Mouse (Mus musculus): ENCODE measurements around the gene Slc35f6. TPM values are rescaled to one million over a fixed set of nuclear protein-coding genes. Genes with fewer than 3 reads are reported as not detected.

Gene Slc35f6
- polyA plus RNA-seq, 1 experiment from 2014 or later = 10.6 TPM

- DNase-seq = no peak
- Histone ChIP-seq H3K27ac (no peak overlapping the region), H3K9me3 (replicated peaks) (peaks cover 8% of the 10 kb centered on the region; the same call in 1 of the 2 replicates), H3K4me1 (replicated peaks) (peaks cover 3% of the 10 kb centered on the region; the same call in 1 of the 2 replicates), H3K4me2 (no peak overlapping the region), H3K4me3 (replicated peaks) (no peak overlapping the region), H3K27me3 (no peaks in the 10 kb centered on the region), H3K9ac (no peak overlapping the region), H3K36me3 (peaks cover 35% of the 10 kb centered on the region)
- 77% methylated on average over 1 of the region's 1 CpGs for WGBS (ENCODE audit: insufficient replicate concordance)
- ATAC-seq (ENCODE audit: low read depth) = no peak
Measured at GRCm38 (mm10) chr5:30660278-30660677, 12.5 kb downstream of the Slc35f6 start.

- H3K27me3 ChIP-seq = no peaks in the 10 kb centered on the region
- 89% methylated on average over 5 of the region's 5 CpGs for WGBS (ENCODE audit: insufficient replicate concordance)
Measured at GRCm38 (mm10) chr5:30660813-30661212, 13.1 kb downstream of the Slc35f6 start.

GRCm38 (mm10) chr5:30665360-30665759 lies 17.6 kb downstream of the Slc35f6 start:
- WGBS (ENCODE audit: insufficient replicate concordance) = 69% methylated on average over 9 of the region's 9 CpGs
- ATAC-seq (ENCODE audit: low read depth) = no peak

More at GRCm38 (mm10) chr5:30660813-30661212, 13.1 kb downstream of the Slc35f6 start:
- peaks cover 30% of the 10 kb centered on the region for H3K36me3 ChIP-seq
- no peak overlapping the region for H3K4me2 ChIP-seq
- ATAC-seq (ENCODE audit: low read depth) (no peak), DNase-seq (no peak)
- no peak overlapping the region for H3K4me3 ChIP-seq (replicated peaks)
- H3K9me3 ChIP-seq (replicated peaks) = peaks cover 8% of the 10 kb centered on the region; the same call in 1 of the 2 replicates
- H3K4me1 ChIP-seq (replicated peaks) = peaks cover 6% of the 10 kb centered on the region
- H3K27ac ChIP-seq = no peak overlapping the region
- no peak overlapping the region for H3K9ac ChIP-seq

GRCm38 (mm10) chr5:30665968-30666367 lies 18.2 kb downstream of the Slc35f6 start:
- H3K4me1 ChIP-seq (replicated peaks) = peaks cover 37% of the 10 kb centered on the region
- H3K27me3 ChIP-seq = no peaks in the 10 kb centered on the region
- H3K9me3 ChIP-seq (replicated peaks) = peaks cover 3% of the 10 kb centered on the region; the same call in 1 of the 2 replicates
- peak overlapping the region; percentile 87 for H3K27ac ChIP-seq
- peaks cover 28% of the 10 kb centered on the region for H3K36me3 ChIP-seq
- H3K4me2 ChIP-seq = peak overlapping the region; percentile 80
- peak overlapping the region; percentile 93 for H3K4me3 ChIP-seq (replicated peaks)
- ATAC-seq (ENCODE audit: low read depth) (no peak), DNase-seq (no peak)
- peak overlapping the region; percentile 98 for H3K9ac ChIP-seq
- whole genome bisulfite sequencing (ENCODE audit: insufficient replicate concordance) = 43% methylated on average over 6 of the region's 6 CpGs

More at GRCm38 (mm10) chr5:30665360-30665759, 17.6 kb downstream of the Slc35f6 start:
- no peak overlapping the region for H3K27ac ChIP-seq
- H3K27me3 ChIP-seq = no peaks in the 10 kb centered on the region
- H3K4me3 ChIP-seq (replicated peaks) = no peak overlapping the region
- H3K9me3 ChIP-seq (replicated peaks) = peaks cover 8% of the 10 kb centered on the region; the same call in 1 of the 2 replicates
- peaks cover 37% of the 10 kb centered on the region for H3K4me1 ChIP-seq (replicated peaks)
- H3K9ac ChIP-seq = no peak overlapping the region
- peaks cover 22% of the 10 kb centered on the region for H3K36me3 ChIP-seq
- no peak for DNase-seq
- no peak overlapping the region for H3K4me2 ChIP-seq

- H3K4me3 ChIP-seq (replicated peaks) = peak within 1 kb of the TSS; percentile 93
- 0 out of 2 replicates have a peak, but pooled peaks cover 2% of the 10 kb centered on the region for H3K9me3 ChIP-seq (replicated peaks)
- under 1% methylated on average over 40 of the region's 40 CpGs for WGBS (ENCODE audit: insufficient replicate concordance)
- no peaks in the 10 kb centered on the region for H3K27me3 ChIP-seq
- H3K36me3 ChIP-seq = peaks cover 34% of the 10 kb centered on the region
- H3K4me2 ChIP-seq = peak within 1 kb of the TSS; percentile 80
- H3K27ac ChIP-seq = peak within 1 kb of the TSS; percentile 87
- peaks cover 37% of the 10 kb centered on the region for H3K4me1 ChIP-seq (replicated peaks)
- ATAC-seq (ENCODE audit: low read depth) (peak; percentile 93), DNase-seq (peak; percentile 83)
- H3K9ac ChIP-seq = peak within 1 kb of the TSS; percentile 98
Measured at GRCm38 (mm10) chr5:30666391-30667195, 18.9 kb downstream of the Slc35f6 start, which contains the start of gene Cenpa. Cenpa (plus strand) TSS chr5:30666777.

GRCm38 (mm10) chr5:30667215-30667614 lies 19.5 kb downstream of the Slc35f6 start:
- Histone ChIP-seq H3K27ac (peak overlapping the region; percentile 87), H3K4me3 (replicated peaks) (peak overlapping the region; percentile 93), H3K36me3 (peaks cover 41% of the 10 kb centered on the region), H3K9ac (peak overlapping the region; percentile 98), H3K9me3 (replicated peaks) (no peaks in the 10 kb centered on the region), H3K4me1 (replicated peaks) (peaks cover 40% of the 10 kb centered on the region), H3K4me2 (peak overlapping the region; percentile 80), H3K27me3 (no peaks in the 10 kb centered on the region)
- under 1% methylated on average over 13 of the region's 13 CpGs for WGBS (ENCODE audit: insufficient replicate concordance)
- DNase-seq (no peak), ATAC-seq (ENCODE audit: low read depth) (no peak)

GRCm38 (mm10) chr5:30667686-30668085 lies 20.0 kb downstream of the Slc35f6 start:
- H3K27ac ChIP-seq = peak overlapping the region; percentile 87
- peak overlapping the region; percentile 80 for H3K4me2 ChIP-seq
- H3K27me3 ChIP-seq = no peaks in the 10 kb centered on the region
- peaks cover 45% of the 10 kb centered on the region for H3K36me3 ChIP-seq
- no peak for DNase-seq
- H3K4me3 ChIP-seq (replicated peaks) = peak overlapping the region; percentile 93
- H3K9ac ChIP-seq = peak overlapping the region; percentile 98
- 0% methylated on average over 3 of the region's 3 CpGs for WGBS (ENCODE audit: insufficient replicate concordance)
- ATAC-seq (ENCODE audit: low read depth) = no peak
- peaks cover 40% of the 10 kb centered on the region for H3K4me1 ChIP-seq (replicated peaks)
- no peaks in the 10 kb centered on the region for H3K9me3 ChIP-seq (replicated peaks)

GRCm38 (mm10) chr5:30668637-30669495 lies 21.1 kb downstream of the Slc35f6 start:
- ATAC-seq (ENCODE audit: low read depth) (no peak), DNase-seq (no peak)
- peak overlapping the region; percentile 80 for H3K4me2 ChIP-seq
- H3K27me3 ChIP-seq = no peaks in the 10 kb centered on the region
- H3K27ac ChIP-seq = 0 out of 2 replicates have a peak overlapping the region, but pooled peaks have one; percentile 87
- peaks cover 42% of the 10 kb centered on the region for H3K4me1 ChIP-seq (replicated peaks)
- H3K9me3 ChIP-seq (replicated peaks) = no peaks in the 10 kb centered on the region
- WGBS (ENCODE audit: insufficient replicate concordance) = 85% methylated on average over 9 of the region's 9 CpGs
- peaks cover 57% of the 10 kb centered on the region for H3K36me3 ChIP-seq
- H3K9ac ChIP-seq = peak overlapping the region; percentile 98
- H3K4me3 ChIP-seq (replicated peaks) = peak overlapping the region; percentile 93

- H3K4me2 ChIP-seq = peak overlapping the region; percentile 80
- H3K9me3 ChIP-seq (replicated peaks) = no peaks in the 10 kb centered on the region
- ATAC-seq (ENCODE audit: low read depth) = no peak
- peaks cover 63% of the 10 kb centered on the region for H3K36me3 ChIP-seq
- 48% methylated on average over 3 of the region's 3 CpGs for WGBS (ENCODE audit: insufficient replicate concordance)
- H3K27ac ChIP-seq = 0 out of 2 replicates have a peak overlapping the region, but pooled peaks have one; percentile 24
- H3K9ac ChIP-seq = peak overlapping the region; percentile 98
- DNase-seq = no peak
- H3K4me1 ChIP-seq (replicated peaks) = peaks cover 42% of the 10 kb centered on the region
- no peaks in the 10 kb centered on the region for H3K27me3 ChIP-seq
- H3K4me3 ChIP-seq (replicated peaks) = peak overlapping the region; percentile 93
Measured at GRCm38 (mm10) chr5:30669496-30669830, 21.7 kb downstream of the Slc35f6 start.

- H3K4me1 ChIP-seq (replicated peaks) = peaks cover 41% of the 10 kb centered on the region
- H3K9me3 ChIP-seq (replicated peaks) = no peaks in the 10 kb centered on the region
- WGBS (ENCODE audit: insufficient replicate concordance) = 75% methylated on average over 7 of the region's 7 CpGs
- no peak for DNase-seq
- no peak overlapping the region for H3K27ac ChIP-seq
- H3K4me3 ChIP-seq (replicated peaks) = no peak overlapping the region
- H3K27me3 ChIP-seq = no peaks in the 10 kb centered on the region
- H3K4me2 ChIP-seq = peak overlapping the region; percentile 80; the same call in 1 of the 2 replicates
- H3K36me3 ChIP-seq = peaks cover 68% of the 10 kb centered on the region
- ATAC-seq (ENCODE audit: low read depth) = no peak
- H3K9ac ChIP-seq = no peak overlapping the region
Measured at GRCm38 (mm10) chr5:30670091-30670490, 22.4 kb downstream of the Slc35f6 start.

GRCm38 (mm10) chr5:30674001-30674400 lies 26.3 kb downstream of the Slc35f6 start:
- DNase-seq (no peak), ATAC-seq (ENCODE audit: low read depth) (no peak)
- H3K9ac ChIP-seq = no peak overlapping the region
- peaks cover 17% of the 10 kb centered on the region for H3K4me1 ChIP-seq (replicated peaks)
- H3K9me3 ChIP-seq (replicated peaks) = no peaks in the 10 kb centered on the region
- peaks cover 86% of the 10 kb centered on the region for H3K36me3 ChIP-seq
- WGBS (ENCODE audit: insufficient replicate concordance) = 74% methylated on average over 7 of the region's 7 CpGs
- H3K4me3 ChIP-seq (replicated peaks) = no peak overlapping the region
- no peak overlapping the region for H3K4me2 ChIP-seq
- peak overlapping the region; percentile 50; the same call in 1 of the 2 replicates for H3K27ac ChIP-seq
- H3K27me3 ChIP-seq = no peaks in the 10 kb centered on the region
